Mouse (Mus musculus) kidney, postnatal 25 days (tissue): ENCODE data around the gene BC024978.

Experiments
- DNase-seq, 2 experiments: peaks; one replicate each; pipeline ENCODE4 v3.0.0; 2021; ENCODE audit warnings: mixed read lengths in 2 of 2

Gene BC024978

DNA sequence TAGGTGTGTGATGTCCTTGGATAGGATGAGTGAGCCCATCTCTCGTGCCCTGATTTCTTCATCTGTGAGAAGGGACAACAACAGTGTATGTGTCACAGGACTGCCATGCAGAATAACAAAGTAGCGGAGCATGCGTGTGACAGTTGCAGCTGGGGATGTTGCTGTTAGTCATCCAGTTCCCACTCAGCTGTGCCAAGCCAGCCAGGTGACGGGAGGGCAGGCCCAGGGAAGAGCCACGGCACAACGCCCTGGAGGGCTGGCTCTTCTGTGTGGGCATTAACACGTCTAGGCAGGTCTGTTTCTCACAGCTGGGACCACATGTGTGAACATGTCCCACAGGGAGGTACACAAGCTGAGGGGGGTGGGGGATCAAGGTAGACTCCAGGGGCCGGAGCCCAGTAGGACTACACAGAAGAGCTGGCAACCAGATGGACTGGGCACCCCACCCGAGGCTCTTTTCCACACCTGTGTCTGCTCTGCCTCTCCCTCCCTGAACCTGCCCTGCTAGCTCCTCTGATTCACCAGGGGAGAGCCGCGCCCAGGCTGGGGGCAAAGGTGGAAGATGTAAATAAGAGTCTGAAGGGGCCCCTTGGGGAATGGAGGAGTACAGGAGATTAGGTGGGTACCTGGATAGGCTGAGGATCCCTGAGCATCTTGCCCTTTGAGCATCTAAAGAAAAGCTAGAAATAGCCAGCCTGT, 29.4 kb downstream of the BC024978 start:
- no peak for DNase-seq

DNA sequence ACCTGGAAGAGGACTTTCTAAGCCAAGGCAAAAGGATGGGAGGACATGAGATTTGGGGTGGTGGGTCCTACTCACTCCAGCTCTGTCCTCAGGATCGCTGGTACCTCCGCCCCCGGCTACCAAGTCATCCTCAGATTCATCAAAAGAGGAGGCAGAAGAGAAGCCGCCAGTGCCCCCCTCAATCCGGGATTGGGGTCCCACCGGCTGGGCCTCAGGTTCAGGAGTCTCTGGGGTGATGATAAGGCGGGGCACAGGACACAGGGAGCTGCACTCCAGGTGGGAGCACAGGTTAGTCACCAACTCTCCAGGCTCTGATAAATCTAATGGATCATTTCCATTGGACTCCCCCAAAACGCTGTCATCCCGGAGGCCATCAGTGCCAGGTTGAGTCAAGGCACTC, 31.7 kb downstream of the BC024978 start:
- no peak for DNase-seq

DNA sequence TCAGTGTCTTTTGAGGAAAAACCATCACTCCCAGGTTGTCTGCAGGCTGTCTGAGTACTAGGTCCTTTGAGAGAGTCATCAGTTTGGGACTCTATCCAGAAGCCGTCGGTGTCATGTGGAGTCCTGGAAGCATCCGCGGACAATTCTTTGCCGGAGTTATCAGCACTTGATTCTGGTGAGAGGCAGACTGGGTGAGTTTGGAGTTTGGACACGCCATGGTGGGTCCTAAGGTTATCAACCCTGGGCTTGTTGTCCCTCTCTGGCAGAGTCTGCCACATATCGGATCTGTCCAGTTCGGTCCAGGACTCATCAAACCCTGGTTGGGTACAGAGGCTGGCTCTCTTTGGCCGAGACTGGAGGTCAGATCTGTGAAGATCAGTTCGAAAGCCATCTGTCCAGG, 32.1 kb downstream of the BC024978 start:
- DNase-seq = no peak

DNA sequence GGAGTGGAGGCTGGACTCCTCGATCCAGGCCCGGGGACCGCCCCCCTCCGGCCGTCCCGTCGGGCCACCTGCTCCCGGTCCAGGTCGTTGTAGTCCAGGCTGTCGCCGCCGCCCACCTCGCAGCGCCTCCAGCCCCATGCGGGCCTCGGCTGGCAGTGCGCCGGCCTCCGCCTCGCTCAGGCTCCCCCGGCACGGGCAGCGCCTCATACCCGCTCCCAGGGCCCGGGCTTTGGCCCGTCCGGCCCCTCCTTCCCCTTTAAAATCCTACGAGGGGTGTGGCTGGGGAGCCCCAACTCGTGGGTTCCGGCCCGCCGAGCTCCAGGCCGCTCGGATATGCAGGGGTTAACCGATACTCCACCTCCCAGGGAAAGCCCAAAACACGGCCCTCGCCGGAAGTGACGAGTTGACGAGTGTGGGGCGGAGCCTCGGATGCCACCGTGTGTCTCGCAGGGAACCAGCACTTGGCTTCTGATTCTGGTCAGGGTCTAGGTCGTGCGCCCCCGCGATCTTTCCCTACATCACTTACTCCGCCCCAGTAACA, 32.8 kb downstream of the BC024978 start, which contains the start of gene Itpkc:
Itpkc (minus strand) TSS at position 381 of the 541 bp plus-strand sequence.
- peak; percentile 93 to 96 for DNase-seq

- no peak for DNase-seq
Observed at GRCm38 (mm10) chr7:27228865-27229264, 33.3 kb downstream of the BC024978 start.

DNA sequence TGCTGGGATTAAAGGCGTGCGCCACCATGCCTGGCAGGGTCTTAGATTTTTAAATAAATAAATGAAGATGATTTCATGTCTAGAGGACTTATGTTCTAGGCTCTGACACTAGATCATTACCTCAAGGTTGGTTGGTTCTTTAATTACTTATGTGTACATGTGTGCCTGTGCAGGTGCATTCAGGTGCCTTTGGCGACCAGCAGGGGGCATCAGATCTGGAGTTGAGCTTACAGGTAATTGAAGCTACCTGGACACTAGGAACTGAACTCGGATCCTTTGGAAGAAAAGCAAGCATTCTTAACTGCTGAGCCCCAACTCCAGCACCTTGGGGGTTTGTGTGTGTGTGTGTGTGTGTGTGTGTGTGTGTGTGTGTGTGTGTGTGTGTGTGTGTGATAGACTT, 35.2 kb downstream of the BC024978 start:
- DNase-seq = no peak

DNA sequence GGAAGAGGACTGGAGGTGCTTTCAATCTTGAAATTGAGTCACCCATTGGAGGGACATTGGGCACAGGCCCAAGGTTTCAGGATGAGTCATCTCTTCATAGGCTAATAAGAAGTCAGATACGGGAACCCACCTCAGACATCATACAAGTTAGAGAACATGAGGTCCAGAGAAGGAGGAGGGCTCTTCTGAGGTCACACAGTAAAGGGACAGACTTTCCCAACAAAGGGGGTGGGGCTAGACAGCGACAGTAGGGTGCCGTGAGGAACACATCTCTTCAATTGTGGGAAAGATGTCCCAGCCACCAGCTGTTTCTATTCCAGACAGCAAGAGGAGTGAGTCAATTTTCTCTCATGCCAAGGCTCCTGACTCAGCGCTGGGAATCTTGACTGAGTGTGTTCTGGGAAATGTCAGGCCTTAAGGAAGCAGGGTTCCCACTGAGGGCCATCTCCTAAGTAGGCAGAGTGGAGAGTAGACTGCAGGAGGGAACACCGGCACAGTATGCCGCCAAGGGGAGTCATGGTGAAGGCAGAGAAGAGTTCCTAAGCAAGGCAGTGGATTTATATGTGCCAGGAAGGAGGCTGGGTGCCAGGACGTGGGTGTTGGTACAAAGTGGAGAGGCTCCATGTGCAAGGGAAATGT, 36.2 kb downstream of the BC024978 start:
- DNase-seq = no peak

DNA sequence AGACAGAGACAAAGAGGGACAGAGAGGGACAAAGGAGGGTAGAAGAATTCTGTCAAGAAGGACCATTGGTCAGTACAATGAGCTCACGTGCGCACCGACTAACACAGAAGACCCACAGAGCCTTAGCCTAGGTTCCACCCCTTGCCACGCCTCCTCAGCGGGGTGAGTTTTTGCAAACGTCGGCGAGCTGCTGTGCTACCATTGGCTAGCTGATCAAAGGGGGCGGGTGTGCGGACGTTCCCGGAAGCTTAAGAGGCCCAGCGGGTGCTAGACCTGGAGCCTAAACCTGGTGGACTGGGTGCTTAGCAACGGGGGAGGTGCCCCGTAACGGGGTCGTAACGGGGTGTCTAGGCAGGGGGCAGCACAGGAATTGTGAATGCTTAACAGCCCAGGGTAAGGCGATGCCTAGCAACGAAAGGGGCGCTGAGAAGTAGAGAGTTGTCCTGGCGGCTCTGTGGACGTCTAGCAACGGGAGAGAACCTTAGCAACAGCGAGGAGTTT, 37.2 kb downstream of the BC024978 start, which contains the start of gene Coq8b:
Coq8b (plus strand) TSS at position 243 of the 501 bp plus-strand sequence.
- peak; percentile 97 to 98 for DNase-seq

- DNase-seq = no peak
Observed at GRCm38 (mm10) chr7:27233300-27233699, 37.7 kb downstream of the BC024978 start.

- no peak for DNase-seq
Observed at GRCm38 (mm10) chr7:27235726-27236125, 40.1 kb downstream of the BC024978 start.

DNA sequence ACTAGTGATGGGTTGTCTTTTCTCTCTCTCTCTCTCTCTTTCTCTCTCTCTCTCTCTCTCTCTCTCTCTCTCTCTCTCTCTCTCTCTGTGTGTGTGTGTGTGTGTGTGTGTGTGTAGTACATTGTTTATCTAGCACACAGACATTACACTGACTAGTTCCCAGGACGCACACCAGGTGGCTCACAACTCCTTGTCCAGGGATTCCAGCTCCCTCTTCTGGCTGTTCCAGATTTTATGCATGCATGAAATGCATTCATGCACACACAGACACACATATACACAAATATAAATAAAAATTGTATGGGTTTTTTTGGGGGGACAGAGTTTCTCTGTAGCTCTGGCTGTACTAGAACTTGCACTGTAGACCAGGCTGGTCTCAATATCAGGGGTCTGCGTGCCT, 41.9 kb downstream of the BC024978 start:
- no peak for DNase-seq

GRCm38 (mm10) chr7:27238568-27238967, 43.0 kb downstream of the BC024978 start:
- no peak for DNase-seq

GRCm38 (mm10) chr7:27243211-27243610, 47.6 kb downstream of the BC024978 start:
- DNase-seq = no peak

DNA sequence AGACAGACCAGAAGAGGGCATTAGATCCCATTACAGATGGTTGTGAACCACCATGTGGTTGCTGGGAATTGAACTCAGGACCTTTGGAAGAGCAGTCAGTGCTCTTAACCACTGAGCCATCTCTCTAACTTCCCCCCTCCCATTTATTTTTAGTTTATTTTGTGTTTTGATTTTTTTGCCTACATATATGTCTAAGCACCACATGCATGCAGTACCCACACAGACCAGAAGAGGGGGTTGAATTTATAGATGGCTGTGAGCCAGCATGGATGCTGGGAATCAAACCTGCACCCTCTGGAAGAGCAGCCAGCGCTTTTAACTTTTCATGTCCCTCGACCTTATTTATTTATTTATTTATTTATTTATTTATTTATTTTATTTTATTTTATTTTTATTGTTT, 48.5 kb downstream of the BC024978 start:
- DNase-seq = peak in 1 of 2 experiments; percentile 36

GRCm38 (mm10) chr7:27249146-27249545, 53.6 kb downstream of the BC024978 start:
- peak in 1 of 2 experiments; percentile 66 for DNase-seq

DNA sequence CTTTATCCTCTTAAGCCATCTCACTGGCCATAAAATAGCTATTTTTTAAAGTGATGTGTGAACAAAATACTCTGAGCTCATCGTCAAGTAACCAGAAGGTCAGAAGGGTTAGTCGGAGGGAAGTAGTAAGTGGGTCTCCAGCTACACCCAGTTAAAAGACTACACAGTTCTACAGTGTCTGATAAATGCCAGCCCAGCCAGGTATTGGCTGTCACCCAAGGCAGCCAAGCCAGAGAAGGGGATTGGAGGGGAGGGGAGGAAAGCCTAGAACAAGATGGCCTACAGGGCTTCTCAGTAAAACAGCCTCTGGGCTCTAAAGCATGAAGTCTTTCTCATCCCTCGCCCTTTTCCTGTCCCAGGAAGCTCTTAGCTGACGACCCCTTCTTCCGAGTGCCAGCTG, 54.3 kb downstream of the BC024978 start:
- DNase-seq = no peak

DNA sequence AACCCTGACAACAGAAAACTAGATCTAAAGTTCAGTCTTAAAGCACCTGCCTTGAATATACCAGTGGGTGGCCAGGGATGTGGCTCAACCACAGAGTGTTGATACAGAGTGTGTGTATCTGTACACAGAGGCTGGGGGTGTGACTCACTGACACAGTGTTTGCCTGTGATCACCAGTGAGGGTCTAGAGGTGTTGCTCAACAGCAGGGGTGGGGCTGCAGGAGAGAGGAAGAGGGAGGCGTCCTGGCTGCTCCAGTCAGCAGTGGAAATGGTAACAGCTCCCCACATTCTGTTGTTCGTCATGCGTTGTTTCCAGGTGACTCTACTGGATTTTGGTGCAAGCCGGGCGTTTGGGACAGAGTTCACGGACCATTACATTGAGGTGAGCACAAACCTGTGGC, 56.4 kb downstream of the BC024978 start:
- DNase-seq = no peak

- peak; percentile 64 to 77 for DNase-seq
Observed at GRCm38 (mm10) chr7:27255721-27256120, 60.1 kb downstream of the BC024978 start.

- DNase-seq = peak; percentile 69 to 76
Observed at GRCm38 (mm10) chr7:27257046-27257851, 61.7 kb downstream of the BC024978 start.

- no peak for DNase-seq
Observed at GRCm38 (mm10) chr7:27257852-27258204, 62.2 kb downstream of the BC024978 start.

- DNase-seq = peak; percentile 97 to 99
Observed at GRCm38 (mm10) chr7:27258205-27258899, 62.8 kb downstream of the BC024978 start, which contains the start of gene Numbl. TSS of gene Numbl (plus strand) at chr7:27258433.

- peak in 1 of 2 experiments; percentile 47 for DNase-seq
Observed at GRCm38 (mm10) chr7:27259271-27259721, 63.7 kb downstream of the BC024978 start.
